Mouse (Mus musculus): Measurements from ENCODE around the gene Gm28374. TPM values are rescaled to one million over a fixed set of nuclear protein-coding genes. Genes with fewer than 3 reads are reported as not detected.
A peak's percentile ranks its signal among the peaks of the same experiment; 100 is the strongest.

Gene Gm28374
- polyA plus RNA-seq, 1 experiment, result 0.44 TPM

DNA sequence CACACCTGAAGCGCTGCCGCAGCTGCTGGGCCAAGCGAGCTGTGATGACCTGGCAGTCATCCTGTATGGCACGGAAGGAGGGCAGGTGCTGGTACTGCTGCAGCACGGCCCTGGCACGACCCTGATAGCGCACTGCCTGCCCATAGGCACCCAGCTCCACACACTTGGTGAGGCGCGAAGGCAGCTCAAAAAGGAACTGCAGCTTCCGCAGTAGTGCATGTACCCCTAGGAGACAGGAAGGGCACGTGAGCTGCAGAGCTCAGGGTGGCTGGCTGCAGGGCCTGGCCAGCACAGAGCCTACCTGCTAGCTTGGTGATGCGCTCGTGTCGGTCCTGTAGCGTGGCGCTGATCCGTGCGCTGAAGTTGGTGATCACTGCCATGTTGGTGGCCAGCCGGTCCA is 10.8 kb downstream of the Gm28374 start:
- Histone ChIP-seq H3K27me3 (ENCODE audit: control insufficient read depth, insufficient read depth, insufficient read length) (no peaks in the 10 kb centered on the region), H3K79me2 (ENCODE audit: control insufficient read depth, insufficient read depth) (peaks cover 22% of the 10 kb centered on the region), H3K36me3 (ENCODE audit: control insufficient read depth, insufficient read depth) (peaks cover 16% of the 10 kb centered on the region), H3K4me3 (ENCODE audit: insufficient read depth, poor library complexity, severe bottlenecking) (no peak overlapping the region), H3K79me3 (ENCODE audit: low read depth) (peaks cover 3% of the 10 kb centered on the region), H3ac (ENCODE audit: control insufficient read depth, insufficient read length, low read depth) (no peak overlapping the region)
- TF ChIP-seq MAX (IDR thresholded peaks at IDR 0.05) (no peak), MYOD1 (IDR thresholded peaks at IDR 0.05; ENCODE audit: control insufficient read depth, insufficient read length, low read depth) (no peak), CEBPB (IDR thresholded peaks at IDR 0.05; ENCODE audit: low read depth) (no peak), MYOG (IDR thresholded peaks at IDR 0.05; ENCODE audit: control insufficient read depth, extremely low read depth, insufficient read length) (no peak), FOSL1 (IDR thresholded peaks at IDR 0.05; ENCODE audit: insufficient read depth, low read length, poor library complexity, severe bottlenecking) (no peak), CTCF (IDR thresholded peaks at IDR 0.05; ENCODE audit: control insufficient read depth, insufficient read depth, insufficient read length) (no peak), USF1 (IDR thresholded peaks at IDR 0.05; ENCODE audit: low read depth) (no peak)

DNA sequence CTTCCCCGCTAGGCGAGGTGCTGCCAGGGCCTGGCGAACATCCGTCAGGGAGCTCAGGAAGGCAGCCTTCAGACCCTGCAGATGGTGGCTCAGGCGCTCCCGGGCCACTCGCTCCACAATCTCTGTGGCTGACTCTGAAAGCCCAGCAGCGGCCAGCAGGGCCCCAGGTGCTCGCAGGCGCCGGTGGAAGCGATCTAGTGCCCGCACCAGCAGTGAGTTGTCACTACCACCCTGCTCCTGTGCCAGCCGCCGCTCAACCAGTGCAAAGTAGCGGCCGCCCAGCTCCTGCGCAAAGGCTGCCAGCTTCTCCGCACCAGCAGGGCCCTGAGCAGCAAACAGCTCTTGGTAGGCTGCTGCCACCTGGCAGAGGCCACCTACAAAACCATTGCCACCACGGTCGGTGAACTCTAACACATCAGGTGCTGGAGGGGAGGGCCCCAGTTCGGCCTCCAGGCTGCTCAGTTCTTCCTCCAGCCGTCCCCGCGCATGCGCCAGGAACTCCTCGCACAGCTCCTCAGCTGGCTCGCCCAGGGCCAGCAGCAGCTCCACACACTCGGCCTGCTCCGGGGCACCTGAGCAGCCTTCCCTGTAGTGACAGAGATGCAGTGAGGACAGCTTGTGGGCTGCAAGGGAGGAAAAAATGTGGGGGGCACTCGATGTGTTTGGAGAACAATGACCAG is 11.3 kb downstream of the Gm28374 start:
- no peak overlapping the region for H3K4me3 ChIP-seq (ENCODE audit: insufficient read depth, poor library complexity, severe bottlenecking)

DNA sequence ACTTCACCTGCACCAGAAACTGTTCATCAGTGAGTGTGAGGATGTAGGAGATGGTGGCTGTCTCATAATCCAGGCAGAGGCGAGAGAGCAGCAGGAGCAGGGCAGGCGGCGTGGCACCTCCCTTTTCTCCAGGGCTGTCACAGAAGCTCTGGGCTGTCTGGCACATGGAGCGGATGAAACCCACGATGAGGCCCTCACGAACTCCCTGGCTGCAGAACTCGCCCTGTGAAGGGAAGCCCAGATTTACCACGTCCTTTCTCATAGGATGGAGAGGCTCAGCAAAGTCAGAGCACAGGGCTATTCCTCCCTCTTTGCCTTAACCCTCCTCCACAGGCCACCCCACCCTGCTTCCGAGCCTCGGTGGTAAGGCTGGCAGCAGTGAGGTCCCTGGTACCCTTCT is 12.2 kb downstream of the Gm28374 start:
- Histone ChIP-seq H3K36me3 (ENCODE audit: control insufficient read depth, insufficient read depth) (peaks cover 15% of the 10 kb centered on the region), H3K79me2 (ENCODE audit: control insufficient read depth, insufficient read depth) (peaks cover 8% of the 10 kb centered on the region), H3ac (ENCODE audit: control insufficient read depth, insufficient read length, low read depth) (no peak overlapping the region), H3K4me3 (ENCODE audit: insufficient read depth, poor library complexity, severe bottlenecking) (no peak overlapping the region), H3K27me3 (ENCODE audit: control insufficient read depth, insufficient read depth, insufficient read length) (no peaks in the 10 kb centered on the region), H3K79me3 (ENCODE audit: low read depth) (no peaks in the 10 kb centered on the region)
- no peak for TF ChIP-seq CTCF (IDR thresholded peaks at IDR 0.05; ENCODE audit: control insufficient read depth, insufficient read depth, insufficient read length)
- TF ChIP-seq MYOG (IDR thresholded peaks at IDR 0.05; ENCODE audit: control insufficient read depth, extremely low read depth, insufficient read length), result no peak
- TF ChIP-seq MAX (IDR thresholded peaks at IDR 0.05), result no peak
- TF ChIP-seq USF1 (IDR thresholded peaks at IDR 0.05; ENCODE audit: low read depth), result no peak
- TF ChIP-seq FOSL1 (IDR thresholded peaks at IDR 0.05; ENCODE audit: insufficient read depth, low read length, poor library complexity, severe bottlenecking), result no peak
- TF ChIP-seq MYOD1 (IDR thresholded peaks at IDR 0.05; ENCODE audit: control insufficient read depth, insufficient read length, low read depth), result no peak
- no peak for TF ChIP-seq CEBPB (IDR thresholded peaks at IDR 0.05; ENCODE audit: low read depth)

More for the DNA sequence above, 11.3 kb downstream of the Gm28374 start:
- H3K36me3 ChIP-seq (ENCODE audit: control insufficient read depth, insufficient read depth), result peaks cover 16% of the 10 kb centered on the region
- H3K79me2 ChIP-seq (ENCODE audit: control insufficient read depth, insufficient read depth), result peaks cover 16% of the 10 kb centered on the region
- no peak for TF ChIP-seq FOSL1 (IDR thresholded peaks at IDR 0.05; ENCODE audit: insufficient read depth, low read length, poor library complexity, severe bottlenecking)
- TF ChIP-seq CEBPB (IDR thresholded peaks at IDR 0.05; ENCODE audit: low read depth), result no peak
- TF ChIP-seq CTCF (IDR thresholded peaks at IDR 0.05; ENCODE audit: control insufficient read depth, insufficient read depth, insufficient read length), result no peak
- TF ChIP-seq MYOD1 (IDR thresholded peaks at IDR 0.05; ENCODE audit: control insufficient read depth, insufficient read length, low read depth), result no peak
- no peaks in the 10 kb centered on the region for H3K27me3 ChIP-seq (ENCODE audit: control insufficient read depth, insufficient read depth, insufficient read length)
- no peak overlapping the region for H3ac ChIP-seq (ENCODE audit: control insufficient read depth, insufficient read length, low read depth)
- no peaks in the 10 kb centered on the region for H3K79me3 ChIP-seq (ENCODE audit: low read depth)

DNA sequence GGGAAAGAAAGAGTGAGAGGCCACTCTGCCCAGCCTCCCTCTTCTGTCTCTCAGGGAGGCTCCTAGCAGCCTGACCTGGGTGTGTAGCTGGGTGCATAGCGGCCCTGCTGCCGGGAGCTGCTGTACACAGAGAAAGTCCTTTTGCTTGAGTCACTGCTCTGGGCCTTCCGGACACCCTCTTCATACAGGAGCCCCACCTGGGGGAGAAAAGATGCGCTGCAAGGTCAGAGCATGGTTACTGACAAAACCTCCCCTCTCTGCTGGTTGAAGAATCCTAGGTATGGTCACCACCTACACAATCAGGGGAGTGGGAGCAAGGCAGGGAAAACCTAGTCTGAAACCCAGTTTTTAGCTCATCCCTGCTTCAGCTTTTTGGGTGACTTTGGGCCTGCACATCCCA is 13.1 kb downstream of the Gm28374 start:
- Histone ChIP-seq H3K79me3 (ENCODE audit: low read depth) (no peaks in the 10 kb centered on the region), H3K36me3 (ENCODE audit: control insufficient read depth, insufficient read depth) (peaks cover 9% of the 10 kb centered on the region), H3K27me3 (ENCODE audit: control insufficient read depth, insufficient read depth, insufficient read length) (no peaks in the 10 kb centered on the region), H3K79me2 (ENCODE audit: control insufficient read depth, insufficient read depth) (no peaks in the 10 kb centered on the region), H3ac (ENCODE audit: control insufficient read depth, insufficient read length, low read depth) (no peak overlapping the region), H3K4me3 (ENCODE audit: insufficient read depth, poor library complexity, severe bottlenecking) (no peak overlapping the region)
- TF ChIP-seq MYOG (IDR thresholded peaks at IDR 0.05; ENCODE audit: control insufficient read depth, extremely low read depth, insufficient read length), result no peak
- no peak for TF ChIP-seq FOSL1 (IDR thresholded peaks at IDR 0.05; ENCODE audit: insufficient read depth, low read length, poor library complexity, severe bottlenecking)
- TF ChIP-seq MYOD1 (IDR thresholded peaks at IDR 0.05; ENCODE audit: control insufficient read depth, insufficient read length, low read depth), result no peak
- TF ChIP-seq CTCF (IDR thresholded peaks at IDR 0.05; ENCODE audit: control insufficient read depth, insufficient read depth, insufficient read length), result no peak
- no peak for TF ChIP-seq USF1 (IDR thresholded peaks at IDR 0.05; ENCODE audit: low read depth)

DNA sequence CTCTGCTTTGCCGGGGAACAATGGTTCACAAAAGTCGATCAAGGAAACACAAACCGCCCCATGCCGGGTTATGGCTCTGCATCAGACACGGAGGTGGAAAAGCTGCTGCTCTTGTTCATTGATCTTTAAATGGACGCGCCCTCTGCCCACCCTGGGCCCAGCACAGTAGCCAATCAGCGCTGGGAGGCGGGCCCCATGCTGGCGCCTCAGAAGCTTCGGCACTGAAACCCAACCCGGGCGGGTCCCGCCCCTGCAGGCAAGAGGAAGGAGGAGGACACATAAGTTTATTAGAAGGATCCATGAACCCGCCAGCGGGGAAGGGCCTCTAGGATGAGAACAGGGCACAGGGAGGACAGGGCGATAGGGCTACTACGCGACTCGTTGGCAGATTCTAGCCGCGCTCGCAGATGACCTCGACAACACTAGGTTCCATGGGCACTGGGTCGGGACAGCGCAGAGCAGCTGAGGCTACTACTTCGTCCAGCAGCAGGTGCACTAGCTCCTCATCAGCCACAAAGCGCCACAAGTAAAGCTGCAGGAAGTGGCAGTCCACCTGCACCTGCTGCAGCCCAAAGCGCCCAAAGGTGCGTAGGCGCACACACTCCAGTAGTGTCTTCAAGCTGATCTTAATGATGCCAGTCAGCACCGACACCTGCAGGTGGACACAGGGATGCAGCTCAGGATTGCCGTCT is 14.2 kb downstream of the Gm28374 start, which contains the start of gene Tm7sf2:
Gene Tm7sf2, minus strand, starts transcription at position 650 of the 692 bp plus-strand sequence.
- Histone ChIP-seq H3K79me3 (ENCODE audit: low read depth) (peaks cover 2% of the 10 kb centered on the region), H3ac (ENCODE audit: control insufficient read depth, insufficient read length, low read depth) (peak within 1 kb of the TSS; percentile 47), H3K4me3 (ENCODE audit: insufficient read depth, poor library complexity, severe bottlenecking) (peak within 1 kb of the TSS; percentile 30), H3K79me2 (ENCODE audit: control insufficient read depth, insufficient read depth) (peaks cover 5% of the 10 kb centered on the region), H3K27me3 (ENCODE audit: control insufficient read depth, insufficient read depth, insufficient read length) (no peaks in the 10 kb centered on the region), H3K36me3 (ENCODE audit: control insufficient read depth, insufficient read depth) (peaks cover 9% of the 10 kb centered on the region)
- TF ChIP-seq CTCF (IDR thresholded peaks at IDR 0.05; ENCODE audit: control insufficient read depth, insufficient read depth, insufficient read length) (no peak), MYOG (IDR thresholded peaks at IDR 0.05; ENCODE audit: control insufficient read depth, extremely low read depth, insufficient read length) (no peak), MYOD1 (IDR thresholded peaks at IDR 0.05; ENCODE audit: control insufficient read depth, insufficient read length, low read depth) (no peak), FOSL1 (IDR thresholded peaks at IDR 0.05; ENCODE audit: insufficient read depth, low read length, poor library complexity, severe bottlenecking) (no peak), USF1 (IDR thresholded peaks at IDR 0.05; ENCODE audit: low read depth) (no peak), CEBPB (IDR thresholded peaks at IDR 0.05; ENCODE audit: low read depth) (no peak), MAX (IDR thresholded peaks at IDR 0.05) (no peak)

All from C2C12 (cell line).